Mouse (Mus musculus): Measurements from ENCODE around the gene Adgrg3.
A peak's percentile ranks its signal among the peaks of the same experiment; 100 is the strongest.

Gene Adgrg3

GRCm38 (mm10) chr8:95028391-95028790 lies 10.9 kb downstream of the Adgrg3 start:
- DNase-seq, result peak; percentile 28

GRCm38 (mm10) chr8:95037106-95037925 lies 19.8 kb downstream of the Adgrg3 start:
- peak; percentile 76 for DNase-seq

DNA sequence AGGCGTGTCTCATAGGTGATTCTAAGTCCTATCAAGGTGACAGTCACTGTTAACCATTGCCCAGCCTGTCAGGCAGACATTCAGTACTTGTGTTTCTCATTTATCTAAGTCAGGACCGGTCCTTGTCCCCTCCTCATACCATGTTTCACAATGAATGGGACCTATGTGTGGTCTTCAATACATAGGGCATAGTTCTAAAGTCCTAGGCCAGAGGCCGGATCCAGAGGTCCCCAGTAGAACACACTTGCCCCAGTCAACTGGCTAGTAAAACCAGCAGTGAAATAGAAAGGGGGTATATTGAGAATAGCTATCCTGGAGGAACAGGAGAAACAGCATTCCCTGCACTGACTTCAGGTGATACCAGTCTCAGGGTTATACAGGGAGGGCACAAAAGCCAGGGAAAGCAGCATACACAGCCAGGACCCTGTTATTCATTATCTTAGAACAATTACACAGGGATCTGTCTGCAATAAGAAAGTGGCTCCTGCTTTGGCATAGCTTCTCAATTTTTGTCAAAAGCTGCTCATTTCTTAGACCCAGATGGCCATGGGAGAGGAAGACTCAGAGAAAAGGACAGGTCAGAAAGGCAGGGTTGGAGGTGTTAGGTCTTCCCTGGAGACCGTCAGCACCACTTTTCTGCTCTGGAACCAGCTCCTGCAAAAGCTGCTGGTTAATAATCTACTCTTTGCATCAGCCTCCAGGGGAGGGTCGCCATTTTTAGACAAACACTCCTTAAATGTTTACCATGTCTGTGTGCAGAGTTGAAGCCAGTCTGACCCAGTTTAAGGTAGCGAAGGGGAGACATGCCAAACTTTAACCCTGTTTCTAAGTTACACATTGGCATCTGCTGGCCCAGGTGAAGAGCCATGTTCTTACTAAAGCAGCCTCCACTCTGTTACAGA lies 24.6 kb downstream of the Adgrg3 start:
- no peak for DNase-seq

DNA sequence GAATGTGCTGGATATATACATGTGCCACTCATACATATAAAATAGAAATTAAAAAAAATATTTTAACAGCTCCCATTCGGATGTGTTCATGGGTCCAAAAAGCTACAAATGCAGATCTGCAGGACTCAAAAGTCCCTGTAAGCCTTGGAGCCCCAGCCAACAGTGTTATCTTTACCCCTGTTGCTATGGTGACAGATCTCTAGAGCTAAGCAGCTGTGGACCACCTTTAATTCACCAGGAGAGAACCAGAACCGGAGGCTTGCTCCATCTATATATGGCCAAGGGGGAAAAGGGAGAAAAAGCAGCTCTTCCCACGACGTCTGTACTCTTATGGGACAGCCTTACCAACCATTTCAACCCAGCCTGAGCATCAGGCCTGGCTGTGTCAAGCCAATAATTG lies 27.3 kb downstream of the Adgrg3 start:
- no peak for DNase-seq

DNA sequence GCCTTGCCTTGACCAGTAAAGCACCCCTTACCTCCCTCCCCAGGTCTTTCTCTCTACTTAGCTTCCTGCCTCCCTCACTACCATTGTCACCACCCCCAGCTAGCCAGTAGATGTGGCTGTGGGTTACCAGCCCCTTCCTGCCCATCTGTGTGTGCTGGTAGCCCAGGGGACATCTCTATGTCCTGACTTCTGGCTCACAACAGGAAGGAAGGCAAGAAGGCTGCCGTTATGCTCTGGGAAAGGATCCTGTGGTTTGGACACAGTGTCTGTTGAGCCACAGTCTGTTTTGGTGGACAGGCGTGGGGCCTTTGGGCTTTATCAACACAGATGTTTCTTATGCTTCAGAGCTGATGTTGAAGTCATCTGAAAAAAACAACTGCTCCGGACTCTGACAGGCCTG lies 29.5 kb downstream of the Adgrg3 start:
- no peak for DNase-seq

DNA sequence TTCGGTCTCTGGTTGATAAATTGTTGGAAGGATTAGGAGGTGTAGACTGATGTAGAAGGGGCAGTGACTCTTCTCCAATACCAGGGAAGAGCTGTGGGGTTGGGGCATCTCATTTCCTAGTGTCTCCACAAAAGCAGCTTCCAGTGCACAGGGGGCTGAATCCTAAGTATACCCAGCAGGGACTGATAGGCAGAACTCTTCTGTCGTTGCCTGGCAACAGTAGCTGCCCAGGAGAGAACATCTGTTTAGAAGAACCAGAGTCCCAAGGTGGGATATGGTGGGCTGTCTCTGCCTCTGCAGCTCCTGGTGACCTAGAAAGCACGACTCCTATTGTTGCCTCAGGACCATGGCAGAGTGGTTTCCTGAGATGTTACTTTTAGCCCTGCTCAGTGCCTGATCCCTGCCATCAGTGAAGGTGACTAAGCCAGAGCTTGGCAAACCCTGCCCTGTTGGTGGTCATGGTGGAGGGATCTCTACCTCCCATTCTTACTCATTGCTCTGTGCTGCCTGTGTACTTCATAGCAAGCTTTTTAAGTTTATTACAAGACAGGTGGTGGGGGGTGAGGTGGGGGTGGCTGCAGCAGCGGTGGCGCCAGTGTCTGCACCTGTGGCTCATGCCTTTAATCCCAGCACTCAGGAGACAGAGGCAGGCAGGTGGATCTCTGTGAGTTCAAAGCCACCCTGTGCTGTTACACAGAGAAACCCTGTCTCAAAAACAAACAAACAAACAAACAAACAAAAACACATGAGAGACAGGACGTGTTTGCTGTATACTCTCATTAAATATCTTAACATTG lies 30.6 kb downstream of the Adgrg3 start:
- DNase-seq, result no peak

DNA sequence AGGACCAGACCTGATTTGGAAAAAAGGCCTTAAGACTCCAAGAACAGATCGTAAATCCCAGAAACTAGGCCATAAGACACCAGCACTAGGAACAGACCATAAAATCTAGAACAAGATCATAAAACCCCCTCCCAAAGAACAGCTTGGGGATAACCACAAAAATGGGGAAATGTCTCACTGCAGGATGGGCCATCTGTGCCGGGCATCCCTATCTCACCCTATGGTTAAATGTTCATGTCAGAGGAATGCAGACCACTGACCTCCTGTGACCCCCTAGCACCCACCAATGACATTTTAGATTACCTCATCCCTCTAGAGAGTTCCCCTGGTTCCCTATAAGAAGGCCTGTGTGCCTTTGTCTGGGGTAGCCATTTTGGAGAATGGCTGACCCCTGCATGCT lies 32.1 kb downstream of the Adgrg3 start:
- no peak for DNase-seq

DNA sequence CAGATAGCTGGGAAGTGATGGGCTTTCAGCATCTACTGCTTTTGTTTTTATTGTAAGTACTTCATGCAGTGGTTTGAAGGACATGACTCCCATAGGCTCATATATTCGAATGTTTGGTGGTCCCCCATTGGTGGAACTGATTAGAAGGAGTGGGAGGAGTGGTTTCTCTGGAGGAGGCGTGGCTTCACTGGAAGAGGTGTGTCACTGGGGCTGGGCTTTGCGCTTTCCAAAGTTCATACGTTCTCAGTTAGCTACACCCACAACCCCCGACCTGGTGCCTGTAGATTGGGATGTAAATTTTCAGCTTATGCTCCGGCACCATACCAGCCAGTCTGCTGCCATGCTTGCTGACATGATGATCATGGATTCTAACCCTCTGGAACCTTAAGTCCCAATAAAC lies 36.9 kb downstream of the Adgrg3 start:
- no peak for DNase-seq

DNA sequence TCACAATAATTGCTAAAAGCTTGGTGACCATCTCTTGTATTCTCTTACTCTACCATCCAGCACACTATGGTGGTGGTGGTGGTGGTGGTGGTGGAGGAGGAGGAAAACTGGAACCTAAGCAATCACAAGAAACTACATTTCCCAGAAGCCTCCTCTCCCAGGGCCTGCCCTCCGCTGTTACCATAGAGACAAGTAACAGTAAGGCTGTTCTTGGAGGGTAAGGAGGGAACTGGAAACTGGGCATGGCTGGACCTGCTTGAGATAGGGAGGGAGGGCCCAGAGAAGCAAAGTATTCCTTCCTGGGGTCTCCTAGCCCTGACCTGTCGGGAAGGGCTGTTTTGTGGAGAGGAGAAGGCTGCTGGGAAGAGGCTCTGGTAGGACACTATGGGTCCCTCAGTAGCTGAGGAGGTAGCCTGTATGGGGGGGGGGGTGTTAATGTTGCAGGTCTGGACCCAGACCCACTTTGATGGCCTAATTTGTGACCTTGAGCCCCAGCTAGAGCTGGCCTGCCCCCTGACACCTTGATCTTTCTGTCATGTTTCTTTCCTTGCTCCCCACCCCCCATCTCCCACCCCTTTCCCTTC lies 37.5 kb downstream of the Adgrg3 start, which contains the start of gene Drc7:
Drc7 (plus strand) TSS at position 177 of the 584 bp plus-strand sequence.
- peak; percentile 31 for DNase-seq

GRCm38 (mm10) chr8:95056414-95056813 lies 38.9 kb downstream of the Adgrg3 start:
- DNase-seq, result no peak

- DNase-seq, result no peak
These were observed 41.2 kb downstream of the Adgrg3 start for GRCm38 (mm10) chr8:95058661-95059060.

DNA sequence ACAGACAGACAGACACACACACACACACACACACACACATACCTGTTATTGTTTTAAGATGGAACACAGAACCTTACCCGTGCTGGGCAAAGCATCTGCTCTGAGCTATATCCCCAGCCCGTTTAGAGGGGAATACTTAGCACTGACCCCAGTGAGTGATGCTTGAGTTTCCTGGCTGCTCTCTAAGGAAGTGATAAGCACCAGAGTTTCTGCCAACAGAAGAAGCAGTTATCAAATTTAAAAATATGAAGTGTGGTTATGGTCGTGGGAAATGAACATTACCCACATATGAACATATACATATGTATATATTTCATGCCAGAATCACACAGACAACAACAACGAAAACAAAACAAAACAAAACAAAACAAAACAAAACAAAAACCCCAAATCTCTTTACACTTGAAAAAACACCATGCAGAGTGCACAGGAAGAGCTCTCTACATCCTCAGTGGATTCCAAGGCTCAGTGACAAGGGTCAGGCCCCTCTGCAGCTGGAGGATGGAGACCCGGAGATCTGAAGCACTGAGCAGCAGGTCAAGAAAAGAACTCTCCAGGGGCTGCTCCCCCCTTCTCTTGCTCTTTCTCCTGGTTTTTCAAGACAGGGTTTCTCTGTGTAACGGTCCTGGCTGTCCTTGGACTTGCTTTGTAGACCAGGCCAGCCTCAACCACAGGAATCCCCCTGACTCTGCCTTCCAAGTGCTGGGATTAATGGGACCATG lies 42.5 kb downstream of the Adgrg3 start:
- DNase-seq, result no peak

GRCm38 (mm10) chr8:95064531-95064930 lies 47.0 kb downstream of the Adgrg3 start:
- DNase-seq, result no peak

- peak; percentile 72 for DNase-seq
These were observed 50.1 kb downstream of the Adgrg3 start for GRCm38 (mm10) chr8:95067582-95067981.

DNA sequence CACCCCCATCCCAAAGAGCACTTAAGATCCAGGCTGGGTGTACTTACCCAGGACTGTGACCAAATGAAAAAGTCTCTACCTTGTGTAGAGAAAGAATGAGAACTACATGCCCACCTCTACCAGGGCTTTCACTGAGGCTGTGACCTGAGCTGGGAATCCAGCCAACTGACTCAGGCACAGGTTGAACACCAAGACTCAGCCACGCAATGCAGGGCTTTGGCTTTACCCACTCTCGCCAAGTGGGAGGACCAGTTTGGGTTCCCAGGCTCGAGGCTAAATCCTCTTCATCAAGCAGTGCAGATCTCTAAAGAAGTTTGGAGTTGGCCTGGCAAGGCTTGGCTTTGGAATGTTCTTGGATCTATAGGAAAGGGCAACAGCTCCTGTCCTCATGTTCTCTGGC lies 58.0 kb downstream of the Adgrg3 start:
- no peak for DNase-seq

- no peak for DNase-seq
These were observed 58.7 kb downstream of the Adgrg3 start for GRCm38 (mm10) chr8:95076151-95076550.

DNA sequence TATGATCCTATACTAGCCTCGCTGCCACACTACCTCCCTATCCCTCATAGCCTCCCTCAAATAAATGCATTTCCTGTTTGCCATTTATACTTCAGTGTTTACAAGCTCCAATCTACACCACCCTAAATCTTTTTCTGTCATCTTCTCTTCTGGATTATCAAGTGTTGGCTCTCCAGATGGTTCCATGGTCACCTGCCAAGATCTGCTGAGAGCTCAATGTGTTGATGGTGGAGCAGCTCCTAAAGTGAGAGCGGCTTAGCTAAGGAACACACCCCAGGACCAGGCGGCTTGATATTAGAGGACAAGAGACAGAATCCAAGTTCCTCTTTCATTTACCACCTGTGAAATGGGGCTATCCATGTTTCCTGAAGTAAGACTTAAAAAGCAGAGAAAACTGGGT lies 60.6 kb downstream of the Adgrg3 start:
- DNase-seq, result no peak

GRCm38 (mm10) chr8:95079305-95079704 lies 61.8 kb downstream of the Adgrg3 start:
- no peak for DNase-seq

DNA sequence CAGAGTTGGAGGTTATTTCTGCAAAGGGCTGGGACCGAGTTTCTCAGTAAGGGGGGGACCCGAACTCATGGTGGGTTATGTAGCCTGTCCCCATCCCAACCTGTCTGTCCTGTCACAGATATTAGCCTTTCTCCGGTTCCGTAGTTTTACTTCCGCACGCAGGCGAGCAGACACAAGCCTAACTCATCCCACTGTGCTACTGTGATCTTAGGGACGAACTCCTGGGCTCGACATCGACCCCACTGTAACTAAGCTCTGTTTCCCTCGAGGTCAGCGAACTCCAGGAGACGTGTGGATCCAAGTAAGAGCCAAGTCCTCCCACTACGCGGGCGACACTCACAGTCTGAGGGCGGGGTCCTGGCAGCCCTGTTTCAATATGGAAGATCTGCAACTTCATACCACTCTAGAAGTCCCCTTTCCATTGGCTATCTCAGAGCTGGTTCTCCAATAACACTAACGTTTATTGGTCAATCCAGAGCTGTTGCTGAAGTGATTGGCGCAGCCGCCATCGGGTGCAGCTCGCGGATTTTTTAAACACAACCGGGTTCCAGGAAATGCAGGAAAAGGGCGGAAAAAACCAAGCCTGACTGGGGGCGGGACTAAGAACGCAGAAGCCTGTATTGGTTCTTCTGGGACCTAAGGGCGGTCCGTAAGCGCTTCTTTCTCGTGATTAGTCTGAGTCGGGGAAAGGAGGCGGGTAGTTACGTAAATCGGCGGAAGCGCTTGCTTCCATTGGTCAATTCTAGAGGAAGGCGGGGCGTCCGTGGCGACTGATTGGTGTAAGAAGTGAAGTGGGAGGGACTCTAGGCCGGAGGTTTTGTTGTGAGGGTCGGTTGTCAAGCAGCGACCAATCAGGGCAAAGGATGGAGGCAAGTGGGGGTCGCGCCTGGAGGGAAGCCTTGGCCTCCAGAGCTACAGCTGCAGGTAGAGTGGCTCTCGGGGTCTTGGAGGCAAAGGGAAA lies 63.2 kb downstream of the Adgrg3 start, which contains the start of gene Katnb1:
Katnb1 (plus strand) TSS at position 806 of the 961 bp plus-strand sequence.
- peak; percentile 99 for DNase-seq

GRCm38 (mm10) chr8:95081650-95082049 lies 64.2 kb downstream of the Adgrg3 start:
- no peak for DNase-seq

DNA sequence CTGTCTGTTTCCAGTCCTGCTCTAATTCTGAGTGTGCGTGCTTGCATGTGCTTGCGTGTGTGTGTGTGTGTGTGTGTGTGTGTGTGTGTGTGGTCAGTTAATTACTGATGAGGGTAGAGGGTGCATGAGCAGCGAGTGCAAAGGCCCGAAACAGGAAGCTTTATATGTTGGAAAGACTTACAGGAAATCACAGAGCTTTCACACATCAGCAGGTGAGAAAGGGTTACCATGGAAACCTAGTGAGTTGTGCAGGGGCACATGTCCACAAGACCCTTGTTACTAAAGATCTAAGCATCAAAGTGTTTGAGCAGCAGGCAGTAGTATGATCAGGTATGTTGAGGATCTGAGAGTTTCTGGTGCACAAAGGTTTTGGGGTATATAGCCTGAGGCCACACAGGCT lies 66.8 kb downstream of the Adgrg3 start:
- no peak for DNase-seq

All from lung, postnatal 10 days (tissue).